Mouse (Mus musculus) small intestine, adult 2 months (tissue): ENCODE measurements around the gene Apbb2.

Source experiments
- CTCF ChIP-seq: fragments of 200-500 bp; IDR thresholded peaks from 2 replicates; pipeline ENCODE4 v1.5.1; 2012; ENCODE audit warnings: low read depth, mild to moderate bottlenecking, control low read depth, inconsistent platforms, low read length, moderate library complexity, mixed read lengths; ENCODE audit not compliant: insufficient replicate concordance, insufficient read length; ENCODE audit errors: extremely low read depth
- POLR2A ChIP-seq: fragments of 200-500 bp; IDR thresholded peaks from 2 replicates; pipeline ENCODE4 v1.6.1; 2012; ENCODE audit warnings: low read depth, mild to moderate bottlenecking, control low read depth, inconsistent platforms, low read length, moderate library complexity

- TF ChIP-seq POLR2A (no peak), CTCF (no peak)
These were observed 9.2 kb upstream of the Apbb2 start for GRCm38 (mm10) chr5:66627805-66628204.
